Mouse (Mus musculus): ENCODE measurements around the gene Tal1. TPM values are rescaled to one million over a fixed set of nuclear protein-coding genes. Genes with fewer than 3 reads are reported as not detected.
A peak's percentile ranks its signal among the peaks of the same experiment; 100 is the strongest.

The Tal1 gene
- total RNA-seq, 2 experiments from 2014 or later = 2.3 to 3.7 TPM

- DNase-seq = no peak
Observed at GRCm38 (mm10) chr4:115071668-115072067, 15.4 kb downstream of the Tal1 start.

GRCm38 (mm10) chr4:115074789-115075188, 18.6 kb downstream of the Tal1 start:
- no peak for DNase-seq

DNA sequence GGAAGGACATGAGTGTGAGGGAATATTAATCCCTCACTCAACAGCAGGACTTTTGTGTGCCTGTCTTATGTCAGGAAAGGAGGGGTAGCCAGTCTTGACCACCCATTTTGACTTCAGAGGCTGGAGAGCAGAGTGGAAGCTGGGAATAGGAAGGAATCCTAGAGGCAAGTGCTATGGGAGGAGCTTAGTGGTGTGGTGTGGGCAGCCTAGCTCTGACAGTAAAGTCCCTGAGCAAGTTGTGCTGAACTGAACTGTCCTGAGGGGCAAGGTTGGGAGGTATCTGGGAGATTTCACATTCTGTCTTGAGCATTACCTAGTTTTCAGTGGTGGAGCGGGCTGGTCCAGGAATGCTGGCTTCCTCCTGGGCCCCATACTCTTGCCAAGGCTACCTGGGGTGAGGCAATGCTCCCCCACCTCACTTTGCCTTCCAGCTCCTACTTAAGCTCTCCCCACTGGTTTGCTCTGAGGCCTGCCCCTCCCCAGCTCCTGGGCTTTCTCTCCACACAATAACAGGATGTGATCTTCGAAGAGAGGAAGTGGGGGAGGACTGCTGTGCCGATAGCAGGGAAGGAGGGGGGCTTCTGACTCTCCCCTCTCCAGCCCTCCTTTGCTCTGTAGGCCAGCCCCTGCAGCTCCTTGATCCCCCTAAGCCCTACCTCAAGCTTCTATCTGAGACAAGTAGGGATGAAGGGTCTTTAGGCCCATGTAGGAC, 19.1 kb downstream of the Tal1 start:
- peak; percentile 32 to 69 for DNase-seq

GRCm38 (mm10) chr4:115078892-115079820, 22.9 kb downstream of the Tal1 start:
- peak in 1 of 2 experiments; percentile 42 for DNase-seq

DNA sequence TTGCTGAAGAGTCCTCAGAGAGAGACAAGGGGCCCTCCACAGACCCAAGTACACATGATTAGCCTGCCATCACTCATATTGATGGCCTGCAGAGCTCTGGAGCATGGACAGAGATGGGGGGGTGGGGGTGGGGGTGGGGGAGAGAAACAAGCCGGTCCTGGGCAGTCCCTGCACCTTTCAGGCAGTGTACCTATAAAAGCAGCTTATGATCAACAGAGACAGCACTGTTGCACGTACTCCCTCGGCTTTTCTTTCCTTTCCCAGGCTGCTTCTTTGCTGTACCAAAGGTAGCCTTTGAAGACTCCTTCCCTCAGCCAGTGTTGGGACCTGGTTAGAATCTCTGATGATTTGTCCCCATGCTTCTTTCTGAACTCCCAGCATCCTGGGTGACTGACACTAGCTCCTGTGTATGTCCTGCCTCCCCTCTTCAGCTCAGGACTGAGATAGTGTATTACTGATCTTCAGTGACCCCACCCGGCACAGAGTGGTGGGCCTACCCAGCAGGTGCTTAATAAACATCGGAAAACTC, 23.7 kb downstream of the Tal1 start:
- no peak for DNase-seq

- no peak for DNase-seq
Observed at GRCm38 (mm10) chr4:115083031-115083430, 26.8 kb downstream of the Tal1 start.

GRCm38 (mm10) chr4:115085522-115086095, 29.4 kb downstream of the Tal1 start:
- peak; percentile 59 to 78 for DNase-seq

DNA sequence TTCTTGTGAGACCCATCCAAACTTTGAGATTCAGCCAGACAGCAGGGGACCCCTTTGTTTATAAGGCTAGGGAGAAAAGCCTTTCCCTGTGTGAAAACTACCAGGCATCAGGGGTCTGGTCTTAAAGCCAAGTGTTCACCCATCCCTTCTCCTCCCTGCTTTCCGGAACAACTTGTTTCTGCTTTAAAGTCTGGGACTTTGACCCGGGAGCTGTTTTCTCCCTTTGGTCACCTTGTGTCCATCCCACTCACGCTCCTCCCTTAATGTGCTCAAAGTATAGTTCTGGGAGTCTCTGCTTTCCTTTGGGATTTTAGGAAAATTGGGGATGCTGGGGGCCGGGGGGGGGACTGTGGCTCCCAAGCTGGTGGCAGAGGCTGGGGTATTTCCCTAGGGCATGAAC, 30.0 kb downstream of the Tal1 start:
- DNase-seq = no peak

GRCm38 (mm10) chr4:115086763-115087415, 30.7 kb downstream of the Tal1 start:
- no peak for DNase-seq

DNA sequence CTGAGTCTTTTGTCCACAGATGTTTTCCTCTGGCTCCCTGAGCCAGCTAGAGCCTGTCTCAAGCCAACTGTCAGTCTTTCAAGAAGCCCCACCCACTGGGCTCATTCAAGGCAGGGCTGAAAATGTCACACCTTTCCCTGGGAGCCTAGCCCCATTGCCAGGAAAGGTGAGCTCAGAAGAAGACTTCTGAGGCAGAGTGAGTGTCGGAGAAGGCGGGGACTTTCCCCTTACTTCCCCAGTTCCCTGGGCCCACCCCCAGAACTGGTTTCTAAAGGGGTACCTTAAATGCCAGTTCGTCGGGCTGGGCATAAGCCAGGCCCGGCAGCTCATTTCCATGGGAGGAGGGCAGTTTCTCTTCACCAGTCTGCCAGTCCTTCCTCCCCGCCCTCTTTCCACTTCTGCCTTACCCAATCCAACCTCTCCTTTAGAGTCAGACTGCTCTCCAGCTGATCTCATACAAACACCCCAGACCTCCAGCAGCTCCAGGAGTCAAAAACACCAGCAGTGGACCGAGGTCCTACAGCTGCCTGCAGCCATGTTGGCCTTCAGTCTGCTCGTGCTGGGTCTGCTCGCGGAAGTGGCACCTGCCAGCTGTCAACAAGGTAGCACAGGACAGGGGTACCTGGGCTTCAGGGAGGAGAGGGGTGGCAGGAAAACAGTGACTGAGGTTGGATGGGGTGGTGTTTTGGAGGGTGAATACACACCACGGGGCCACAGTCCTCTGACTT, 32.5 kb downstream of the Tal1 start, which contains the start of gene Pdzk1ip1:
Pdzk1ip1 (plus strand) TSS at position 98 of the 728 bp plus-strand sequence.
- no peak for DNase-seq

GRCm38 (mm10) chr4:115090592-115090991, 34.4 kb downstream of the Tal1 start:
- DNase-seq = no peak

- DNase-seq = no peak
Observed at GRCm38 (mm10) chr4:115091806-115092205, 35.6 kb downstream of the Tal1 start.

DNA sequence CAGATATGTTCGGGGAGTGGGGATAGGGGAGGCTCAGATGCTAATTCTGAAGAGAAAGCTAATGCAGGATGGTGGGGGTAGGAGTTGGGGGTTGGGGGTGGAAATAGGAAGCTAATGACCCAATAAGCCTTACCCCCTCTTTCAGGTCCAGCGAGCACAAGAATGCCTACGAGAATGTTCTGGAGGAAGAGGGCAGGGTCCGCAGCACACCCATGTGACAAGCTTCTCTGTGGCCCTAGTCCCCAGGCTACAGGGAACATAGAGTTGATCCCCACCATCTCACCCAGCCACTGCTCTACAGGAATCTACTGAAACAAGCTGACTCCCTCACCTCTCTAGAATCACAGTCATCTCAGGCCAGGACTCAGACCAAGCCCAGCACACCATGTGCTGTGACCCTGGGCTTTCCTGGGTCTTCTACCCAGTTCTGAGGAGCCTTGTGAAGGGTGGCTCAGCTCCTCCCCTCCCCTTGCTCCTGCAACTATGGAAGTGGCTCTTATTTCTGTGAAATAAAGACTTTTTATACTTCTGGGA, 37.2 kb downstream of the Tal1 start:
- no peak for DNase-seq

GRCm38 (mm10) chr4:115094056-115094455, 37.8 kb downstream of the Tal1 start:
- no peak for DNase-seq

DNA sequence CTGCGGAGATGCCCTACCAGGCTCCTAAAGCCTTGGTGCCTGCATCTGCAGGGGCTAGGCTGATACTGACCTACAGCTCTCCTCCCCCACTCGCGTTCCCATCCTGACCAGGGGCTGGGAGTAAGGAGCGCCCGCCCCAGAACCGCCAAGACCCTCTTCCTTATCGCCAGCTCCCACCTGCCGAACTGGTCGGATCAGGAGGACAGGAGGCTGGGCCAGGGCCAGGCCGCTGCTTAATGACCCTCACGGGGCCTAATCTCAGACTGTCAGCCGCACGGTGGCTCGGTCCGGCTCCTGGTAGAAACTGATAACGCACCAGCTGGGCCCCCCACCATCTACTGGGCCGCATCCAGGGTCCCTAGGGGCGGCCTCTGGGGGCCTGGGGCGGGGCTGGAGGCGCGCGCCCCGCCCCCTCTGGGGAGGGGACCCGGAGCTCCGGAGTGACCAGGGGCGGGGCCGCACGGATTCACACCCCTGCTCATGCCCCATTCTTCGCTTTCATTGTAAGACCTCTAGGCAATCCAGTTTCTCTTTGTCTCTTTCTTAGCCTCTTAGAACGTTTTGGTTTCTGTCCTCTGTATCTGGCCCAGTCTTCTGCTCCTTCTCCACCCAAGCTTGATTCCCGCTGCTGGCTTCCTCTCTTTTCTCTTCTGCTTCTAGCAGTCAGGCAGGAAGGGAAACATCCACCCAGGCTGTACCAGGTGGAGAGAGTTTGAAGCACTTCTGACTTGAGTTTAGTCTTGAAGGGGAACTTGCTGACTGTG, 39.6 kb downstream of the Tal1 start:
- DNase-seq = peak; percentile 29 to 35

- peak in 1 of 2 experiments; percentile 19 for DNase-seq
Observed at GRCm38 (mm10) chr4:115096435-115097145, 40.4 kb downstream of the Tal1 start.

DNA sequence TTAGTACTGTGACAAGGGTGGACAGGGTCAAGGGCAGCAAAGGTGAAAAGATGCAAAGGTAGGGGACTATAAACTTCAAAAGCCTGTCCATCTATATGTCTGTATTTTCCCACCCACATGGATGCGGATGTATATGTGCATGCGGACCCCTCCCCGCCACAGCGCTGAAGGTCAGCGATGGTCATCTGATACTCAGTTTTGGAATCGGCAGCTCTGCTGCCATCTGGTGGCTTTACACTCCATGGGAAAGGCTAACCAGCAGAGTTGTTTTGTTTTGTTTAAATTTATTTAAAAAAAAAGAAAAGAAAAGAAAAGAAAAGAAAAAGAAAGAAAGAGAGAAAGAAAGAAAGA, 40.9 kb downstream of the Tal1 start:
- DNase-seq = peak in 1 of 2 experiments; percentile 38

GRCm38 (mm10) chr4:115101682-115102081, 45.5 kb downstream of the Tal1 start:
- peak; percentile 47 to 67 for DNase-seq

GRCm38 (mm10) chr4:115103510-115103909, 47.3 kb downstream of the Tal1 start:
- DNase-seq = no peak

DNA sequence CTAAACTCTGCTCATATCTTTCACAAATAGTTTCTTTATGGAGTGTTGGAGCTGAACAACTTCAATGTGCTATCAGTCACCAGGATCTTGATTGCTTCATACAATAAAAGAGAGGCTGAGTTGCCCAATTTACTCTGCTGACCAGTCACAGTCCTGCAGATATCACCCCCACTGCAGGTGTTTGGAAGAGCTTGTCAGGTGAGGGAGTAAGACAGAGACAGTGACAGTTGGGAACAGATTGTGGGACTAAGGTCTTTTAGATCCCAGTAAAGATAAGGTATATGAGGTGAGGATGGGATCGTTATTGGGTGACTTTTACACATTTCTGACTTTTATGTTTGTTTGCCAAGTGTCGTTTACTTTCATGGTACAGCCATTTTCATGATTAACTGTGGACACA, 54.9 kb downstream of the Tal1 start:
- no peak for DNase-seq
